ENCODE assay signal across 27 mouse cellular contexts in genomic region chr2:101997013-101997412, GRCm38 (mm10).
DNase-seq lines count a peak whose midpoint lies in the region; ATAC-seq and TF ChIP-seq lines count a peak whose summit lies in the region.
"Had no signal": no experiment of that assay in that cellular context is flagged by ENCODE, and none has a peak within 500 bp of the region (broad histone marks: within the 10 kb centered on the region; RNA-seq: fewer than 3 reads in every experiment).

No protein-coding gene starts in this region.

- no peaks in the 10 kb centered on the region for H3K27me3 ChIP-seq in hindbrain, embryonic 10.5 days (ENCODE audit: insufficient read depth, poor library complexity, severe bottlenecking)
- H3K27me3 ChIP-seq in hindbrain, postnatal 0 days (ENCODE audit: insufficient read depth, low read length), result no peaks in the 10 kb centered on the region
- no peaks in the 10 kb centered on the region for H3K27me3 ChIP-seq in forebrain, embryonic 16.5 days (replicated peaks; ENCODE audit: control insufficient read depth, insufficient read depth, low read length)
- no peaks in the 10 kb centered on the region for H3K27me3 ChIP-seq in midbrain, embryonic 15.5 days (replicated peaks)
- H3K27me3 ChIP-seq: heart, embryonic 13.5 days; kidney, embryonic 15.5 days; limb, embryonic 12.5 days; stomach, embryonic 15.5 days had no signal

- no peak overlapping the region for H3K4me3 ChIP-seq in hindbrain, embryonic 10.5 days
- H3K4me3 ChIP-seq in hindbrain, postnatal 0 days (ENCODE audit: low read length), result no peak overlapping the region
- no peak overlapping the region for H3K4me3 ChIP-seq in forebrain, embryonic 16.5 days (replicated peaks; ENCODE audit: low read length)
- H3K4me3 ChIP-seq in midbrain, embryonic 15.5 days, result no peak overlapping the region
- H3K4me3 ChIP-seq: embryonic facial prominence, embryonic 10.5 days; heart, adult 2 months; heart, embryonic 13.5 days; kidney, embryonic 15.5 days; limb, embryonic 12.5 days; stomach, embryonic 15.5 days had no signal

- H3K9me3 ChIP-seq in hindbrain, embryonic 10.5 days, result no peaks in the 10 kb centered on the region
- no peaks in the 10 kb centered on the region for H3K9me3 ChIP-seq in hindbrain, postnatal 0 days (ENCODE audit: low read length)
- H3K9me3 ChIP-seq in forebrain, embryonic 16.5 days (ENCODE audit: control insufficient read depth, low read length), result no peaks in the 10 kb centered on the region
- no peaks in the 10 kb centered on the region for H3K9me3 ChIP-seq in midbrain, embryonic 15.5 days
- H3K9me3 ChIP-seq: embryonic facial prominence, embryonic 10.5 days; heart, embryonic 13.5 days; kidney, embryonic 15.5 days; limb, embryonic 12.5 days; stomach, embryonic 15.5 days had no signal

- no peak for TF ChIP-seq POLR2A in brain, embryonic 14.5 days (IDR thresholded peaks at IDR 0.05; ENCODE audit: borderline replicate concordance, extremely low read depth, insufficient read depth, insufficient read length, poor library complexity, severe bottlenecking)

- no peak for DNase-seq in hindbrain, embryonic 10.5 days (ENCODE audit: low spot score)
- DNase-seq in hindbrain, postnatal 0 days (ENCODE audit: low spot score), result no peak
- peak; percentile 69 for DNase-seq in brain, embryonic 14.5 days (ENCODE audit: low read depth)
- DNase-seq in urinary bladder, postnatal 14 days (ENCODE audit: low spot score), result no peak
- no peak for DNase-seq in lung, postnatal 4 days
- DNase-seq: adrenal gland, postnatal 36 days; cerebellum, adult 11 months; cerebellum, adult 9-11 months; gastrocnemius, postnatal 25 days; heart, adult 2 months; heart, postnatal 14 days; kidney, adult 11 months; kidney, postnatal 4 days; liver, postnatal 0 days; right cerebral cortex, postnatal 4 days; thymus, adult 18-20 months; thymus, postnatal 4 days had no signal

- peak overlapping the region; percentile 54 for H3K27ac ChIP-seq in hindbrain, embryonic 10.5 days
- no peak overlapping the region for H3K27ac ChIP-seq in hindbrain, postnatal 0 days
- no peak overlapping the region for H3K27ac ChIP-seq in forebrain, embryonic 16.5 days (ENCODE audit: low read length)
- H3K27ac ChIP-seq in midbrain, embryonic 15.5 days, result peak overlapping the region; percentile 22; the same call in 1 of the 2 replicates
- H3K27ac ChIP-seq: embryonic facial prominence, embryonic 10.5 days; heart, adult 2 months; heart, embryonic 13.5 days; kidney, embryonic 15.5 days; limb, embryonic 12.5 days; stomach, embryonic 15.5 days had no signal

- no peak overlapping the region for H3K4me2 ChIP-seq in hindbrain, postnatal 0 days (ENCODE audit: low read depth, low read length)
- no peak overlapping the region for H3K4me2 ChIP-seq in forebrain, embryonic 16.5 days (ENCODE audit: low read length)
- H3K4me2 ChIP-seq in midbrain, embryonic 15.5 days, result 0 out of 2 replicates have a peak overlapping the region, but pooled peaks have one; percentile 1
- H3K4me2 ChIP-seq: heart, embryonic 13.5 days; kidney, embryonic 15.5 days; limb, embryonic 12.5 days; liver, embryonic 11.5 days; stomach, embryonic 15.5 days had no signal

- no peak for TF ChIP-seq CTCF in hindbrain, postnatal 0 days (IDR thresholded peaks at IDR 0.05; ENCODE audit: low read depth)
- TF ChIP-seq CTCF in brain, embryonic 14.5 days (IDR thresholded peaks at IDR 0.05; ENCODE audit: borderline replicate concordance, extremely low read depth, insufficient read depth, insufficient read length), result no peak

- no peak for ATAC-seq in hindbrain, postnatal 0 days
- 0 out of 2 replicates have a peak, but pooled peaks have one; percentile 8 for ATAC-seq in forebrain, embryonic 16.5 days
- 0 out of 2 replicates have a peak, but pooled peaks have one; percentile 5 for ATAC-seq in midbrain, embryonic 15.5 days (replicated peaks)
- ATAC-seq: CD4-positive, CD25-positive, alpha-beta regulatory T cell, adult 4 months; liver, postnatal 0 days; lung, postnatal 0 days had no signal

- peaks cover 27% of the 10 kb centered on the region for H3K4me1 ChIP-seq in hindbrain, embryonic 10.5 days (replicated peaks)
- 0 out of 2 replicates have a peak, but pooled peaks cover 11% of the 10 kb centered on the region for H3K4me1 ChIP-seq in hindbrain, postnatal 0 days (ENCODE audit: insufficient read depth, low read length)
- H3K4me1 ChIP-seq in forebrain, embryonic 16.5 days (replicated peaks; ENCODE audit: control insufficient read depth, insufficient read depth, low read length), result peaks cover 32% of the 10 kb centered on the region
- peaks cover 46% of the 10 kb centered on the region for H3K4me1 ChIP-seq in midbrain, embryonic 15.5 days

- 79% methylated on average over 11 of the region's 11 CpGs for WGBS in hindbrain, embryonic 10.5 days
- WGBS in hindbrain, postnatal 0 days, result 46% methylated on average over 11 of the region's 11 CpGs
- WGBS in forebrain, embryonic 16.5 days, result 37% methylated on average over 11 of the region's 11 CpGs
- 48% methylated on average over 11 of the region's 11 CpGs for WGBS in midbrain, embryonic 15.5 days

- H3K36me3 ChIP-seq in hindbrain, embryonic 10.5 days, result no peaks in the 10 kb centered on the region
- H3K36me3 ChIP-seq in hindbrain, postnatal 0 days (ENCODE audit: insufficient read depth, low read length), result no peaks in the 10 kb centered on the region
- no peaks in the 10 kb centered on the region for H3K36me3 ChIP-seq in forebrain, embryonic 16.5 days (ENCODE audit: control insufficient read depth, insufficient read depth)
- no peaks in the 10 kb centered on the region for H3K36me3 ChIP-seq in midbrain, embryonic 15.5 days (replicated peaks)
- H3K36me3 ChIP-seq: embryonic facial prominence, embryonic 10.5 days; heart, embryonic 13.5 days; kidney, embryonic 15.5 days; limb, embryonic 12.5 days; stomach, embryonic 15.5 days had no signal

- no peak overlapping the region for H3K9ac ChIP-seq in hindbrain, postnatal 0 days (replicated peaks; ENCODE audit: low read length)
- H3K9ac ChIP-seq in forebrain, embryonic 16.5 days (replicated peaks; ENCODE audit: low read depth, low read length), result no peak overlapping the region
- H3K9ac ChIP-seq in midbrain, embryonic 15.5 days, result no peak overlapping the region
- H3K9ac ChIP-seq: heart, embryonic 13.5 days; kidney, embryonic 15.5 days; limb, embryonic 12.5 days; liver, postnatal 0 days; stomach, embryonic 15.5 days had no signal

Comparison
In these comparisons a context has a peak if more than half of its experiments do, and no peak if none do; other contexts are left out.
1. H3K27ac ChIP-seq: peak in hindbrain, embryonic 10.5 days (single experiment) and midbrain, embryonic 15.5 days (single experiment); none in hindbrain, postnatal 0 days (single experiment) and forebrain, embryonic 16.5 days (single experiment).